Mouse (Mus musculus) heart, postnatal 14 days (tissue): ENCODE measurements around the gene Plce1. TPM values are rescaled to one million over a fixed set of nuclear protein-coding genes. Genes with fewer than 3 reads are reported as not detected.

ENCODE experiments used
- DNase-seq, 2 experiments: peaks; one replicate each; pipeline ENCODE4 v3.0.0; 2021 to 2022
- intact Hi-C: fragments of 180-260 bp; cut with DNase I; formaldehyde crosslinking; loops from one replicate; pipeline ENCODE4 v1.15.1; 2025
- long read RNA-seq, 2 experiments: library from polyadenylated mRNA; stranded (forward); transcript quantifications; one replicate each; pipeline ENCODE4 v2.0.0; 2021
- total RNA-seq, 2 experiments: library from RNA; stranded (reverse); gene quantifications; 2 replicates each; pipeline ENCODE4 v1.2.3; 2021

Plce1 gene
- 10 to 100 TPM; 23.8 to 26.2 TPM for total RNA-seq
- long read RNA-seq, experiment 1, partial matches to known transcripts = 6 of 9 reads
- long read RNA-seq, experiment 1, other reads (novel, unspliced or antisense) = 3 of 9 reads
- long read RNA-seq, experiment 2, full-length matches to known transcripts = 1 of 5 reads
- long read RNA-seq, experiment 2, partial matches to known transcripts = 0 of 5 reads
- long read RNA-seq, experiment 2, other reads (novel, unspliced or antisense) = 4 of 5 reads

DNA sequence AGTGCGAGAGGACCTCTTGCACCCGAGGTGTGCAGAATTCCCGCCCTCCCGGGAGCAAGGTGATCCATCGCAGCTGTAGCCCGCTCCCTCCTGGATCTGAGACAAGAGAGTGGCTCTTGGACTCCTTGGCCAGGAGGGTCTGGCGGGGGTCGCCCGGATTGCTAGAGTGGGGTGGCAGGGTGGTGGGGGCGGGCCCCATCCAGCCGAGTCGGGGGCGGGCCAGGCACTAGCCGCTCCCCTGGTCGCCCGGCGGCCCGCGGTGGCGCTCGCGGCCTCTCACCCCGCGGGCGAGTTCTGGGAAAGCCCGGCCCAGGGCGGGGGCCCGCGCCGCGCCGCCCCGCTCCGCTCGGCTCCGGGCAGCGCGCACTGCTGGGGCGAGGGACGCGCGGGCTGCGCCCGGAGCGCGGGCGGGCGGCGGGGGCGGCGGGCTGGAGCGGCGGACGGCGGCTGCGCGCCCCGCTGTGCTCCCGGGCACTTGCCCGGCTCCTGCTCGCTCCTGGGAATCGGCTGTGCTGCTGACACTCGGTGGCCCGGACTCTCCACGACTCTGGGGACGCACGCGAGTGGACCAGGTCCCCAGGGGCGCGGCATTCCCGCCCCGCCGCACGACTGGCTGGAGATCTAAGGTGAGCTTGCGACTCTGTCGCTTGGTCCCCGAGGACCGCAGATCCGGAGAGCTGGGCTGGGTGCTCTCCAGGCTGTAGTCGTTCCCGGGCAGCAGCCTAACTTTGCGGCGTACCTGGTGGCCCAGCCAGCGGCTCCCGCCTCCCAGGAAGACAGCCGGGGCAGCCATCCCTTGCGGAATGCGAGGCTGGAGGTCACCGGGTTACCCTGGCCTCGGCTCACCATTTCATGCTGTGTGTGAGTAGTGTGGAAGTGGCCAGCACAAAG is at the start of gene Plce1:
Gene Plce1, plus strand, starts transcription at position 379 of the 891 bp plus-strand sequence.
- DNase-seq = peak; percentile 73 to 76
- intact Hi-C loops = no loop called here

DNA sequence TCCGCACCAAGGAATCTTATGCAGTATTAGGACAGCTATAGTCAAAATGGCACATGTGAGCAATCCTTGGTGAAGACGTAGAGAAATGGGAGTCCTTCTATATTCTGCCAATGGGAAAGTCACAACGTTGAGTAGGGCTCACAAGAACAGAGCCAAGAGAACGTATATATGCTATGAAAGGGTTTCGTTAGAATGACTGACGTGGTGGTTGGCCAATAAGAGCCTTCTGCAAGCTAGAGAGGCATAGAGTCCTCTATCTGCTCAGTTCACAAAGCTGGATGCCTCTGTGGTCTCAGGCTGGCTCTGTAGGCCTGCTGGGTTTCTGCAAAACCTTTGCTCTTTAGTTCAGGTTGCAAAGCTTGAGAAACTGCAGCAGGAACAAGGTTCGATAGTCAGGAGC is 49.6 kb upstream of the Plce1 start:
- DNase-seq = no peak
- intact Hi-C loops = no loop called here

DNA sequence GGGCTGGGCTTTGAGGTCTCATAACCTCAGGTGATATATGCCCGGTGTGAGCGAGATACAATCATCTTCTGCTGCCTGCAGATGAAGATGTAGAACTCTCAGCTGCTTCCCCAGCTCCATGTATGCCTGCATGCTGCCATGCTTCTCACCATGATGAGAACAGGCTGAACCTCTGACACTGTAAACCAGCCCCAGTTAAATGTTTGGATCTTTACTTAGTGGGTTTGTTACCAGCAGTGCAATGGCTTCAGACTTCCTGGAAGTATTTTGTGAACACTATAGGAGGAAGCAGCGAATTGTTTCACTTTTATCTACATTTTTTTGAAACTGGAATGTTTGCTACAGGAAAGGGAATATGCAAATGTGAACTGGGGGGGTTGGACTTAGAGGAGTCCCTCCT is 48.9 kb upstream of the Plce1 start:
- intact Hi-C loops = no loop called here
- DNase-seq = no peak

DNA sequence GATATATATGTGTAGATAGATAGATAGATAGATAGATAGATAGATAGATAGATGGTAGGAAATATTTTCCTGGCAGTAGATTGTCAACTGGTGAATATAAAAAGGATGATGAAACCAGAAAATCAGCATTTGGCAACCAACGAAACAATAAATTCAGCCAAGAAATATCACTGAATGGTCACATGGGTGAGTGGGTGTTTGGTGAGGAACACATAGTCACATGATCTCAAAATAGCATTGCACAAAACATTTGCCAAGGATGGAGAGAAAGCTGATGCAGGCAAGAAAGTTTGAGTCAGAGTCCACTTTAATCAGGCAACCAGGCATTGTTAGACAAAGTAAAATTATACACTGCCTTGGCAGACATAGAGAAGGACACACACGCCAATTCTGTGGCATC is 47.5 kb upstream of the Plce1 start:
- intact Hi-C loops = no loop called here
- no peak for DNase-seq

DNA sequence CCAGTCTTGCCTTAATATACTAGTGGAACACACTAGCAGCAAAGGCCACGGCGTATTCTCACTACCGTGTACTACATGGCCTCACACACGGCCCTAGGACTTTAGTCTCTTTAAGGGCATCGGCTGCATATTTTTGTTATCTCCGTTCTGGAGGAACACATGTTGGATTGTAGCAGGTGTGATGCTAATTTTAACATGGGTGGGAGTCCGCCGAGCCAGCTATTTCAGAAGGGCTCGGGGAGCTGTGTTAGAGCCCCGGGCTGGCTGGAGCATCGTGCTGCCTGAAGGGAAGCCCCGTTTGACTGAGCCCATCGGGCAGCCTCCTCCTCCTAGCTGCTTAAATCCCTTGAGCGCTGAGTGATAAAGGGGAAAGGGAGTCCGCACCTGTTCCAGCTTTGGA is 45.7 kb upstream of the Plce1 start:
- no peak for DNase-seq
- intact Hi-C loops = no loop called here

DNA sequence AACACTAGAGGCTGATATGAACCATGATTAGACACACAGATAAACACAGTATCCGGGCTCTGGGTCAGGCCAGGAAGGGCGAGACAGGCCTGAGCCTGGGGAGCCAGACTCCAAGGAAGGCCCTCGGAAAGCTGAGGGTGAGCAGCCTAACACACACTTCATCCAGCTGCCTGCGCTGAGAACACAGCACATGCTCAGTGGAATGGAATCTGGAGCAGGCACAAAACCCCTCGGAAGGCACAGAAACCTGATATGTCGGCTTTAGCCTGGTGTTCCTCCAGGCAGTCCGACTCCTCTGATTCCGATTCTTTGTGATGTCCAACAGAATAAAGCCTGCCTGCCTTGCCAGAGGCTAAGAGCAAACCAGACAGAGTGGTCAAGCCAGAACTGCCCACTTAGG is 39.0 kb upstream of the Plce1 start:
- DNase-seq = no peak
- intact Hi-C loops = no loop called here

DNA sequence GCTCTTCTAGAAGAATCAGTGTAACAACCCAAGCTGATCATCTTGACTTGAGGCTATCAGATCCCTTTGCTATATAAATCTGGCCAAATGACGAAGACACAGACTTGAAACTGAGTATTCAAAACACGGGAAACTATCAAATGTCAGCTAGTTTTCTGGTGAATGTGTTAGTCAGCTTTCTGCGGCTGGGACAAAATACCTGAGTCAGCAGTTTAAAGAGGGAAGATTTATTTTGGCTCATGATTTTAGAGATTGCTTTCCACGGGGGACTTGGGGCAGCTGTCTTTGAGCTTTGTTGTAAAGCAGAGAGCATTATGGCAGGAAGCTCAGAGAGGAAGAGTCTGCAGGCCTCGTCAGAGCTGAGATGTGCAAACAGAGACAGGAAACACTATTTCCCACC is 35.2 kb upstream of the Plce1 start:
- DNase-seq = no peak
- intact Hi-C loops = no loop called here

DNA sequence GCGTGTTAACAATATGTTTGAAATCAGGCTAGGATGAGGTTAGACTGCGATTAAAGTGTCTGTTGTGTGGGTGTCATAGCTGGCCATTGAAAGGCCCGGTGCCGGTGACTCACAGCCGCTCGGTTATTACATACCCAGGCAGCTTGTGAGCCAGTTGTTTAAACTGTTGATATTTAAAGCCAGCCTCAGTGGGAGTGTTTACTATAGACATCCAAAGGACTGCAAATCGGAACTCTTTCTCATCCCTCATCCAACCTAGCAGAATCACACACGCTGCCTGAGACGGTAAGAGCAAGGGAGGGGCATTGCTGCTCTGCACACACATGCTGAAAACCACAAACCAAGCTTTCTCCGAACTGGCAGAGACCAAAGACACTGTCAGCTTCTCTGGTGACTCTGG is 25.7 kb upstream of the Plce1 start:
- intact Hi-C loops = no loop called here
- DNase-seq = no peak

DNA sequence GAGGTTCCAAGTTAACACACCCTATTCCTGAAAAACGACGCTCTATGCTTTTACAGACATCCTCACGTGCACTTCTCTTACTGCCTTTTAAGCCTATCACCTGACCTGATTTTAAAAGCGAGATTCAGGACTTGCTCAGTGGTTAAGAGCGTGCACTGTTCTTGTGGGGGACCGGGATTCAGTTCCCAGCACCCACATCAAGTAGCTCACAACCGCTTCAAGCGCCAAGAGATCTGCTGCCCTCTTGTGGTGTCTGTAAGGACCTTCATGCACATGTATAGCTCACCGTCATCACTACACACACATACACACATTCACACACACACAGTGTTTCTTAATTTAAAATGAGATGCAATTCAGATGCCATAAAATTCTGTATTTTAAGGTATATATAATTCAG is 21.9 kb upstream of the Plce1 start:
- intact Hi-C loops = no loop called here
- no peak for DNase-seq

DNA sequence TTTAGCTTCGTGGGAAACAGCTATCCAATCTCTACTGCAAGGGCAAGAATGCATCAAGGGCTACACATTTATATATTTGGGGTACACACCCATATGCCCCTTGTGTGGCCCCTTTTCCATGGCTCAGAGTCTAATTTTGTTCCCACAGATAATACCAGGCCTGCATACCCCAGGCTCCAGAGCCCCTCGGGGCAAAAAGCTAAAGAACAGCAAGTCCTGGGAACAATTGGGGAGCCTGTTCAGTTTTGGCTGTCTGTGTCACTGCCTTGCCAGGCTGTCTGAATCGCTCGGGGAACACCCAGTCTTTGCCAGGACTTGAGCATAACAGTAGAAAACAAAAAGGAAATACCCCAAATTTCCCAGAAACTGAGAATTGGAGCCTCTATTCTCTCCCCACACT is 20.2 kb upstream of the Plce1 start:
- intact Hi-C loops = no loop called here
- no peak for DNase-seq

DNA sequence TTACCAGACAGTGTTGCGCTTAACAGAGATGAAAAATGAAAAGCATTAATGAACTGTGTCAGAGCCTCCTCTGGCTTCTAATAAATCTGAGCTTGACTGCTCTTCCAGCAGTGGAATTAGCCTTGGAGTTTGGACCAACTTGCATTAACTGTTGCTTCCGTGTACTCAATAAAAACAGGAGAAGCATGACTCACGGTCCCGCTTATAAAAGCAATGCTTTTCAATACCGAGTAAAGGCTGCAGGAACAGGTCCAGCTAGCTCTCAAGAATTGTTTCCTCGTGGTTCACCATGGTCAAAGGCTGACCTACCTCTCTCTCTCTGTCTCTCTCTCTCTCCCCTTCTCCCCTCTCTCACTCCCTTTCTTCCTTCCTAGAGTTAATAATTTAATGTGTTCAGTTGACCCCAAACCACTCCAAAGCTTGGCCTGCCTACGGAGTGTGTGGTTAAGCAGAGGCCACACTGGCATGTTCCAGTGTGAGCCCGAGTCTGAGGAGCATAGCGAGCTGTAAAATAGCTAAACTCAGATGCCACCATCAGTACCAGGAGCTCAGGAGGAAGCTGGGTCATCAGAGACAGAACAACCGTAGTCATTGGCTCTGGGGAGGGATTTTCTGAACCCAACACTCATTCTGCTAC is 10.5 kb upstream of the Plce1 start:
- no peak for DNase-seq
- intact Hi-C loops = no loop called here

DNA sequence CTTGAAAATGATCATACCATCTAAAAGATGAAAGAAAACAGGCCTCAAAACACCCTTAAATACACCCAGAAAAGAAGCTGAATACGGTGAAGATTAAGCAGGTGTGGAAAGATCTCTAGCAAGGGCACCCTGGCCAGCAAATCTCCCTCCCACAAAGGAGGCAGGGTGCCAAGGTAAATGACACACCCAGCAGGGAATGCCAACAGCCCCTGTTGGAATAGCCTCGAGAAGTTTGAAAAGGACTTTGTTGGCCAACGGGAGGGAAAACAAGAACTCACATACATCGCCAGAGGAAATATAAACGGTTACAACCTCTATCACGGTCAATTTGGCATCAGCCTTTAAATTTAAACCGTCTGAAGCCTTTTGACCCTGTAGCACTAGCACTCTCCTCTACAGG is 5.5 kb upstream of the Plce1 start:
- intact Hi-C loops = no loop called here
- DNase-seq = no peak

DNA sequence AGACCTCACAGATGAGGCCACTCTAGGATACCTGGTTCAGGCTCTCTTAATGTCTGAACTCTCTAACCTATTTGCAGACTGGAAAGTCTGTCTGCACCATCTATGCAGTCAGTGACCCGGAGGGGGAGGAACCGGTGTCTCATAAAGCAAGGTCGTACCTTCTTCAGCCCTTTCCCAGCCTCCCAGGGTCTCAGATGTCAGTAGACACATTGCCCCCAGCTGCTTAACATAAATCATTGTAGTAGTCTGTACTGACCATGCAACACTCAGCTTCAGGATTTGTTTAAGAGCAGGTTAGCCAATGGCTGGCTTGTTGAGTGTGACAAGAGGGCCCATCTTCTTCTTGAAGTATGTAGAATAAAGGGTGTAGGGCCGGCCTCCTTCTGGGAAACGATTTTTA is 2.6 kb upstream of the Plce1 start:
- intact Hi-C loops = no loop called here
- DNase-seq = no peak

DNA sequence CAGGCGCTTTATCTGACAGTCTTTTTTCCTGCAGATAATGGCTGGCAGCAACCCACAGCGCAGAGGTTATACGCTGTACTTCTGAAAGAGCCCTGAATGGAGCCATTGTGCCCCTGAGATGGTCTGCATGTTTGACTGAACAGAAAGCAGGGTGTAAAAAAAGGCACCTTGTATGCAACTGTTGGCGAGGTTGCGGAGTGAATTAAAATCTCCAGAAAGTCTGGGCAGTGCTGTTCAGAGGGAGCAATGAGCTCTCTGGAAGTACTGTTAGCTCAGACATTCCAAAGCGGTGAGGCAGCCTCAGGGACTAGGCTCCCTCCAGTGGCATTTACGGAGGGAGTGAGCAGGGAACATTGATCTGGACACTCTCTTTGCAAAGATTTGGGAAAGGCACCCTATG is 2.0 kb upstream of the Plce1 start:
- peak; percentile 34 to 56 for DNase-seq
- intact Hi-C loops = no loop called here

DNA sequence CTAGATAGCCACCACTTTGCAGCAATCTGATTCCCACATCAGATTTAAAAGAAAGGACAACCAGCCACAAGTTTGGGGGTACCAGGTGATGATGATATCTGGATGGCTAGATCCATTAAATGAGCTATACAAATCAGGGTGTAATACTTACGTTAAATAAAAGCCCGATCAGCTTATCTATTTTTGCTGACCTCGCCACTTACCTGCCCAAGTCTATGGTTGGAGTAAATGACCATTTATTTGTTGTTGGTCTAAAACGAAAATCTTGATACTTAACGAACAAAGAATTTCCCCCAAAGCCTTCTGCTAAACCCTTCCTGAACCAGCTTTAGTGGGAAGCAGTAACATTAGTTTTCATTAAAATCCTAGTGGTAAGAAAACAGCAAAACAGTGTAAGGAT is 1.4 kb upstream of the Plce1 start:
- intact Hi-C loops = no loop called here
- no peak for DNase-seq

DNA sequence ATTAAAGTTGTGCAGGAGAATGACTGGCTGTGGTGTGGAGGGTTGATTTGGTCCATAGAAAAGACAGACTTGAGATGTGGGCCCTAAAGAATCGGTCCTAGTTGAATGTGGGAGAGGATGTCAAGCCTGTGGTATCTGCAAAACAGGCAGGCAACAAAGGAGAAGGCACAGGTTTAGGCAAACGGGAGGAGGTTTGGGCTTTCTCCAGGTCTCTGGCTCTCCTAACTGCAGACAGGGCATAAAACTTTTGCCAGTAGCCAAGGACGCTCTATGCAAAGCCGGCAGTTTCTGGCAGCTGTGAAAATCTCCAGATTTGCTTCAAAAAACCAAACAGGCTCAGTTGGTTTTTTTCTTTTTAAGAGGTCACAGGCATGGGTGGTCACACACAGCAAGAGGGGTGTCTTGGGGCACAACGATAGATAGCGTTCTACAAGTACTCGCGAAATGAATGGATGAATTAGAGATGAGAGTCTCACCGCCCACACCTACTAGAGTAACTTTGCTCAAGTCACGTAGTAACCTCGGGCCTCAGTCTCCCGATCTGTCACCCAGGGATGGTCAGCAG is 671 bp upstream of the Plce1 start:
- DNase-seq = no peak
- intact Hi-C loops = no loop called here

DNA sequence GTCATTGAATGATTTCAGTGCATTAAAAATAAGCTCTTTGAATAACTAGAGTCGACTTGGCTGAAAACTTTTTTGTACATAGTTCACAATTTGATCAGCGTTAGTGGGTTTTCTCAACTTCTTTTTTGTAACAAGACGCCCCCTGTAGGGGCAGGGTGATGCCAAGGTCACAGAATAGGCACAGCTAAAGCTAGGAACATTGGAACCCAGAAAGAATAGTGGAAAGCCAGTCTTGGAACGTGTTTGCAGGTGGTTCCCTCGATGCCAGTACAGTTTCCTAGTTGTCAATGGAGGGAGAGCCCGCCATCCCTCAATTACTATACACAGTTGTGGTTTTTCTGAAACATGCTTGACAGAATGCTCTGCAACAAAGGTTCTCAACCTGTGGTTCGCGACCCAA is 997 bp downstream of the Plce1 start:
- intact Hi-C loops = no loop called here
- DNase-seq = no peak

DNA sequence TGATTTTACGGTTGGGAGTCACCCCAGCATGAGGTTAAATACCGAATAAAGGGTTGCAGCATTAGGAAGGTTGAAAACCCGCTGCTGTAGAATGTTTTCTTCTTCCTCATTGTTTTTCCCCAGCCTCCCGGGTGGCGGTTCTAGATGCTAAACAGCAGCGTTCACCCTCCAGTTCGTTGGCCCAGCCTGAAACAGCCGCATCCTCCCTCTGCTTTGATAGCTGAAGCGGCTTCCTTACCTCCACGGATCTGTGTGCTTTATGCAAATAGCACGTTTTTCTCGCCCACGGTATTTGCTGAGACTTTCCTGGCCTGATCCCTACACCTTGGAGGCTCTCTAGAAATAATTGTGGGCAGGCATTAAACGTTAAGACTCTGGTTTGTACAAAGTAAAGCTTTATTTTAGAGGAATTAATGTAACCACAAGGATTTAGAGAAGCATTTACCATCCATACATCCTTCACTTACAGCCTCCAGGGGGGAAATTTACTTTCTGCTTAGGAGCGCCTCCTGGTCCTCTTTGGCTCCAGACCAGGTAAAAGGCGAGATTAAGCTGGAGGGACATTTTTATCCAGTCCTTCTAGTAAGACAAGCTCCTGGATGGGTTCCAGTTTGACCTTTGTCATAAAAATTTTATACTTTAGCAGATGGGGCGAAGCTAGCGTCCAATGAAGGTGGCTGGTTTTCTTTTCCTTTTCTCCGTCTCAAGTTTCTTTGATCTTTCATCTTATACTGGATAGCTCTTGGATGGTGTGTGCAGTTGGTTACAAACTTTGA is 1.7 kb downstream of the Plce1 start:
- DNase-seq = no peak
- intact Hi-C loops = no loop called here

DNA sequence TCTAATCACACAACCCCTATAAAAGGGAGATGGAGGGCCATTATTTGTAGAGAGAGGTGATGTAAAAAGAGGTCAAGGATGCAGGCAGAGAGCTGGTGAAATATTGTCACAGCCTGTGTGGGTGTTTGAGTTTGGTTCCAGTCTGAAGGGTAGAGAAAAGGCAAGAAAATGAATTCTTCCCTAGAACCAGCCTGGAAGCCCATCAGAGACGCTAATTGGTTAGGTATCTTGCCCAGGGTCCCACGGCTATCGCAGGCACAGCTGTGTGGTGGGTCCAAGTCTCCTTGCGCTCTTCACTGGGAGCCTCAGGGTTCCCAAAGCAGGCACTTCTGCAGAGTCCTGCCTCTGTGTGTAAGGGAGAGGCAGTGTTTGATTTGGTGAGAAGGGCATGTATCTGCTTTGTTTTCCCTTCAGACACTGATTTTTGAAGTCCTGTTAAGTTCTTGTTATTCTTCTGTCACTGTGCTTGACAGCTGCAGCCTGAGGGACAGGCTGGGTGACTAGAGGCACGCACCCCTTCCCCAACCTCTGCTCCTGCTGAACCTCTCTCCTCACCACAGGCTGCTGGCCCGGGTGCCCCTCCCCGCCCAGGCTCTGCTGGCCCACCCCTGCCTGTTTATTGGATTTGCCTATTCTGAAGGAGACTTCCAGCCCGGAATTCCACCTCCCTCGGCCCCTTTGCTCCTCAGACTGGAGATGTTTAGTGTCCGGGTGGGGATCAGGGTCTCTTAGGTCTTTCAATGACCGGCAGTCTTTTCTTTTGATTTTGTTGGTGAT is 5.1 kb downstream of the Plce1 start:
- intact Hi-C loops = no loop called here
- no peak for DNase-seq

DNA sequence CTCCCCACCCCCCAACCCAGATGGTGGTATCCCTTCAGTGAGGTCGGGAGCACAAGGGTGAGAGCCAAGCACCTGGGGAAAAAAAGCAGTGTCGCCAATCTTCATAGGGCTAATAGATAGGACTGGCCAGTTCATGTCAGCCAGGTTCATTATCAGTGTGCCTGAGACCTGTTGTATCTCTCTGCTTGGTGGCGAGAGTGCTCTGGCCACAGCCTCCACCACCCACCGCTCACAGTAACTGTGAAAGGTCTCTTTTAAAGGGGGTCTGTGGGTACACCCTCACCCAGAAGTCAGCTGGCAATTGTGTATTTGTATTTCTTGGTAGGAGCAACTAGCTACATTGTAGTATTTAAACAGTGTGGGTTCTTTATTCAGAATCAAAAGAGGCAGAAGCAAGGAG is 6.6 kb downstream of the Plce1 start:
- intact Hi-C loops = no loop called here
- DNase-seq = no peak
